Mouse (Mus musculus): ENCODE data around the gene Tmem121. TPM values are rescaled to one million over a fixed set of nuclear protein-coding genes. Genes with fewer than 3 reads are reported as not detected.

Tmem121 gene
- polyA plus RNA-seq, 1 experiment from 2014 or later, result 1.2 TPM

GRCm38 (mm10) chr12:113152272-113152661, 33.5 kb upstream of the Tmem121 start:
- ATAC-seq, result no peak
- H3K9me3 ChIP-seq (ENCODE audit: low read length), result no peaks in the 10 kb centered on the region
- peak overlapping the region; percentile 50 for H3K4me3 ChIP-seq (ENCODE audit: low read depth, low read length)
- H3K27me3 ChIP-seq (replicated peaks; ENCODE audit: insufficient read depth, low read length), result no peaks in the 10 kb centered on the region
- peaks cover 27% of the 10 kb centered on the region for H3K4me1 ChIP-seq (ENCODE audit: insufficient read depth, low read depth, low read length)
- no peaks in the 10 kb centered on the region for H3K36me3 ChIP-seq (ENCODE audit: insufficient read depth, low read length)
- WGBS, result 16% methylated on average over 19 of the region's 19 CpGs
- peak overlapping the region; percentile 40 for H3K9ac ChIP-seq (replicated peaks; ENCODE audit: low read depth)
- H3K27ac ChIP-seq (ENCODE audit: low read length), result peak overlapping the region; percentile 26; the same call in 1 of the 2 replicates
- TF ChIP-seq CTCF (IDR thresholded peaks at IDR 0.05), result no peak
- no peak for TF ChIP-seq EP300 (IDR thresholded peaks at IDR 0.05)
- H3K4me2 ChIP-seq (replicated peaks; ENCODE audit: low read depth, low read length), result peak overlapping the region; percentile 79
- DNase-seq (ENCODE audit: low spot score), result no peak

- Histone ChIP-seq H3K9me3 (ENCODE audit: low read length) (no peaks in the 10 kb centered on the region), H3K4me3 (ENCODE audit: low read depth, low read length) (no peak overlapping the region), H3K27me3 (replicated peaks; ENCODE audit: insufficient read depth, low read length) (no peaks in the 10 kb centered on the region), H3K9ac (replicated peaks; ENCODE audit: low read depth) (no peak overlapping the region), H3K4me1 (ENCODE audit: insufficient read depth, low read depth, low read length) (peaks cover 26% of the 10 kb centered on the region), H3K36me3 (ENCODE audit: insufficient read depth, low read length) (no peaks in the 10 kb centered on the region), H3K4me2 (replicated peaks; ENCODE audit: low read depth, low read length) (0 out of 2 replicates have a peak overlapping the region, but pooled peaks have one; percentile 79), H3K27ac (ENCODE audit: low read length) (no peak overlapping the region)
- ATAC-seq (no peak), DNase-seq (ENCODE audit: low spot score) (no peak)
- TF ChIP-seq CTCF (IDR thresholded peaks at IDR 0.05), result no peak
- no peak for TF ChIP-seq EP300 (IDR thresholded peaks at IDR 0.05)
- 80% methylated on average over 6 of the region's 6 CpGs for WGBS
Observed at GRCm38 (mm10) chr12:113152991-113153525, 32.7 kb upstream of the Tmem121 start.

- Histone ChIP-seq H3K9me3 (ENCODE audit: low read length) (no peaks in the 10 kb centered on the region), H3K27ac (ENCODE audit: low read length) (no peak overlapping the region), H3K36me3 (ENCODE audit: insufficient read depth, low read length) (no peaks in the 10 kb centered on the region), H3K4me1 (ENCODE audit: insufficient read depth, low read depth, low read length) (peaks cover 19% of the 10 kb centered on the region), H3K27me3 (replicated peaks; ENCODE audit: insufficient read depth, low read length) (no peaks in the 10 kb centered on the region), H3K4me3 (ENCODE audit: low read depth, low read length) (no peak overlapping the region), H3K9ac (replicated peaks; ENCODE audit: low read depth) (no peak overlapping the region), H3K4me2 (replicated peaks; ENCODE audit: low read depth, low read length) (no peak overlapping the region)
- ATAC-seq, result no peak
- 85% methylated on average over 7 of the region's 7 CpGs for WGBS
- TF ChIP-seq EP300 (IDR thresholded peaks at IDR 0.05), result no peak
- no peak for DNase-seq (ENCODE audit: low spot score)
Observed at GRCm38 (mm10) chr12:113153971-113154370, 31.8 kb upstream of the Tmem121 start.

- Histone ChIP-seq H3K4me3 (ENCODE audit: low read depth, low read length) (no peak overlapping the region), H3K4me1 (ENCODE audit: insufficient read depth, low read depth, low read length) (peaks cover 18% of the 10 kb centered on the region)
- TF ChIP-seq CTCF (IDR thresholded peaks at IDR 0.05) (no peak), EP300 (IDR thresholded peaks at IDR 0.05) (no peak)
Observed at GRCm38 (mm10) chr12:113154747-113155075, 31.0 kb upstream of the Tmem121 start.

GRCm38 (mm10) chr12:113155076-113155771, 30.5 kb upstream of the Tmem121 start:
- Histone ChIP-seq H3K27ac (ENCODE audit: low read length) (peak overlapping the region; percentile 93), H3K4me3 (ENCODE audit: low read depth, low read length) (peak overlapping the region; percentile 41), H3K4me2 (replicated peaks; ENCODE audit: low read depth, low read length) (peak overlapping the region; percentile 88), H3K36me3 (ENCODE audit: insufficient read depth, low read length) (no peaks in the 10 kb centered on the region), H3K4me1 (ENCODE audit: insufficient read depth, low read depth, low read length) (peaks cover 18% of the 10 kb centered on the region), H3K9me3 (ENCODE audit: low read length) (no peaks in the 10 kb centered on the region), H3K27me3 (replicated peaks; ENCODE audit: insufficient read depth, low read length) (no peaks in the 10 kb centered on the region), H3K9ac (replicated peaks; ENCODE audit: low read depth) (peak overlapping the region; percentile 44)
- WGBS, result 3% methylated on average over 32 of the region's 32 CpGs
- no peak; the same call in 1 of the 2 replicates for TF ChIP-seq EP300 (IDR thresholded peaks at IDR 0.05)
- no peak for TF ChIP-seq CTCF (IDR thresholded peaks at IDR 0.05)
- DNase-seq (ENCODE audit: low spot score) (peak; percentile 85), ATAC-seq (peak; percentile 8; the same call in 1 of the 2 replicates)

More at GRCm38 (mm10) chr12:113154747-113155075, 31.0 kb upstream of the Tmem121 start:
- Histone ChIP-seq H3K9me3 (ENCODE audit: low read length) (no peaks in the 10 kb centered on the region), H3K36me3 (ENCODE audit: insufficient read depth, low read length) (no peaks in the 10 kb centered on the region), H3K4me2 (replicated peaks; ENCODE audit: low read depth, low read length) (peak overlapping the region; percentile 88), H3K27me3 (replicated peaks; ENCODE audit: insufficient read depth, low read length) (no peaks in the 10 kb centered on the region), H3K9ac (replicated peaks; ENCODE audit: low read depth) (no peak overlapping the region), H3K27ac (ENCODE audit: low read length) (peak overlapping the region; percentile 93)
- 63% methylated on average over 6 of the region's 6 CpGs for WGBS
- ATAC-seq, result no peak
- no peak for DNase-seq (ENCODE audit: low spot score)

- peak within 1 kb of the TSS; percentile 88 for H3K4me2 ChIP-seq (replicated peaks; ENCODE audit: low read depth, low read length)
- WGBS, result under 1% methylated on average over 45 of the region's 46 CpGs
- no peaks in the 10 kb centered on the region for H3K27me3 ChIP-seq (replicated peaks; ENCODE audit: insufficient read depth, low read length)
- DNase-seq (ENCODE audit: low spot score) (peak; percentile 100), ATAC-seq (peak; percentile 94)
- H3K9ac ChIP-seq (replicated peaks; ENCODE audit: low read depth), result peak within 1 kb of the TSS; percentile 44
- peak within 1 kb of the TSS; percentile 44 for H3K4me3 ChIP-seq (ENCODE audit: low read depth, low read length)
- no peaks in the 10 kb centered on the region for H3K36me3 ChIP-seq (ENCODE audit: insufficient read depth, low read length)
- TF ChIP-seq CTCF (IDR thresholded peaks at IDR 0.05), result peak; percentile 100
- no peak; the same call in none of the 2 replicates for TF ChIP-seq EP300 (IDR thresholded peaks at IDR 0.05)
- H3K9me3 ChIP-seq (ENCODE audit: low read length), result no peaks in the 10 kb centered on the region
- H3K4me1 ChIP-seq (ENCODE audit: insufficient read depth, low read depth, low read length), result peaks cover 18% of the 10 kb centered on the region
- H3K27ac ChIP-seq (ENCODE audit: low read length), result peak within 1 kb of the TSS; percentile 93
Observed at GRCm38 (mm10) chr12:113155887-113156539, 29.7 kb upstream of the Tmem121 start, which contains the start of gene Tedc1. Gene Tedc1 (plus strand): TSS chr12:113156421.
